Mouse (Mus musculus): Measurements from ENCODE around the gene Stk32c. TPM values are rescaled to one million over a fixed set of nuclear protein-coding genes. Genes with fewer than 3 reads are reported as not detected.

Stk32c gene
- total and polyA plus RNA-seq, 3 experiments, result 0.21 TPM; not detected in 2

GRCm38 (mm10) chr7:139087801-139088200 lies 125.3 kb downstream of the Stk32c start:
- H3K9me3 ChIP-seq (replicated peaks; ENCODE audit: insufficient read depth, low read length), result no peaks in the 10 kb centered on the region
- DNase-seq (ENCODE audit: low read depth, low spot score), result no peak
- TF ChIP-seq NRF1 (IDR thresholded peaks at IDR 0.05; ENCODE audit: insufficient read depth, low read depth, low read length, poor library complexity, severe bottlenecking) (no peak), MYB (IDR thresholded peaks at IDR 0.05; ENCODE audit: low read depth, low read length) (no peak), MYC (IDR thresholded peaks at IDR 0.05; ENCODE audit: low read depth, low read length) (no peak), SMC3 (IDR thresholded peaks at IDR 0.05; ENCODE audit: low read depth, low read length) (no peak), E2F4 (IDR thresholded peaks at IDR 0.05; ENCODE audit: borderline replicate concordance, low read depth, low read length) (no peak), CHD2 (IDR thresholded peaks at IDR 0.05; ENCODE audit: low read length) (no peak), USF1 (IDR thresholded peaks at IDR 0.05; ENCODE audit: low read depth, low read length) (no peak)
- H3K27me3 ChIP-seq (ENCODE audit: control insufficient read depth in 1 of 2, insufficient read depth in 2 of 2, low read length in 2 of 2), result no peaks in the 10 kb centered on the region
- no peaks in the 10 kb centered on the region for H3K4me1 ChIP-seq (ENCODE audit: control insufficient read depth in 1 of 2, insufficient read depth in 2 of 2, low read length in 2 of 2)
- no peak overlapping the region for H3K4me3 ChIP-seq (ENCODE audit: control insufficient read depth in 1 of 2, insufficient read depth in 1 of 2, low read depth in 2 of 2, low read length in 2 of 2)
- no peaks in the 10 kb centered on the region for H3K36me3 ChIP-seq (ENCODE audit: control insufficient read depth in 1 of 2, insufficient read depth in 2 of 2, low read length in 2 of 2)
- no peak overlapping the region for H3K9ac ChIP-seq (ENCODE audit: control insufficient read depth, low read depth, low read length, poor library complexity, severe bottlenecking)
- H3K27ac ChIP-seq (ENCODE audit: control insufficient read depth, low read depth, low read length), result no peak overlapping the region
- H3K79me2 ChIP-seq (ENCODE audit: control insufficient read depth, insufficient read depth, low read length, poor library complexity), result no peaks in the 10 kb centered on the region

GRCm38 (mm10) chr7:139086195-139087158 lies 126.6 kb downstream of the Stk32c start:
- Histone ChIP-seq H3K36me3 (ENCODE audit: control insufficient read depth in 1 of 2, insufficient read depth in 2 of 2, low read length in 2 of 2) (no peaks in the 10 kb centered on the region), H3K4me1 (ENCODE audit: control insufficient read depth in 1 of 2, insufficient read depth in 2 of 2, low read length in 2 of 2) (no peaks in the 10 kb centered on the region), H3K27me3 (ENCODE audit: control insufficient read depth in 1 of 2, insufficient read depth in 2 of 2, low read length in 2 of 2) (no peaks in the 10 kb centered on the region), H3K9ac (ENCODE audit: control insufficient read depth, low read depth, low read length, poor library complexity, severe bottlenecking) (no peak overlapping the region), H3K9me3 (replicated peaks; ENCODE audit: insufficient read depth, low read length) (no peaks in the 10 kb centered on the region), H3K79me2 (ENCODE audit: control insufficient read depth, insufficient read depth, low read length, poor library complexity) (no peaks in the 10 kb centered on the region), H3K4me3 (ENCODE audit: control insufficient read depth in 1 of 2, insufficient read depth in 1 of 2, low read depth in 2 of 2, low read length in 2 of 2) (no peak overlapping the region), H3K27ac (ENCODE audit: control insufficient read depth, low read depth, low read length) (no peak overlapping the region)
- no peak for TF ChIP-seq UBTF (IDR thresholded peaks at IDR 0.05; ENCODE audit: borderline replicate concordance, insufficient read depth, low read depth, low read length)
- TF ChIP-seq CTCF (IDR thresholded peaks at IDR 0.05 in 2 of 3, conservative IDR thresholded peaks at IDR 0.05 in 1 of 3; ENCODE audit: control insufficient read depth in 1 of 3, insufficient read depth in 1 of 3, low read depth in 2 of 3, low read length in 3 of 3, poor library complexity in 1 of 3, severe bottlenecking in 1 of 3), result no peak
- TF ChIP-seq BHLHE40 (IDR thresholded peaks at IDR 0.05; ENCODE audit: borderline replicate concordance, low read depth, low read length), result no peak
- TF ChIP-seq MEF2A (IDR thresholded peaks at IDR 0.05; ENCODE audit: extremely low read depth, insufficient replicate concordance, low read depth, low read length, poor library complexity, severe bottlenecking), result no peak
- TF ChIP-seq GATA1 (IDR thresholded peaks at IDR 0.05; ENCODE audit: low read depth, low read length), result no peak
- no peak for TF ChIP-seq JUND (IDR thresholded peaks at IDR 0.05; ENCODE audit: low read depth, low read length)
- TF ChIP-seq TBP (IDR thresholded peaks at IDR 0.05; ENCODE audit: low read depth, low read length), result no peak
- no peak for TF ChIP-seq POLR2AphosphoS2 (IDR thresholded peaks at IDR 0.05; ENCODE audit: low read length)
- no peak for TF ChIP-seq MAZ (IDR thresholded peaks at IDR 0.05; ENCODE audit: low read depth, low read length)
- TF ChIP-seq KAT2A (conservative IDR thresholded peaks at IDR 0.05; ENCODE audit: low read depth, low read length), result no peak
- no peak for TF ChIP-seq NRF1 (IDR thresholded peaks at IDR 0.05; ENCODE audit: insufficient read depth, low read depth, low read length, poor library complexity, severe bottlenecking)
- no peak for TF ChIP-seq MYC (IDR thresholded peaks at IDR 0.05; ENCODE audit: low read depth, low read length)
- no peak for TF ChIP-seq MYB (IDR thresholded peaks at IDR 0.05; ENCODE audit: low read depth, low read length)
- TF ChIP-seq EP300 (IDR thresholded peaks at IDR 0.05; ENCODE audit: low read depth in 1 of 2, low read length in 2 of 2), result no peak
- no peak for TF ChIP-seq GABPA (IDR thresholded peaks at IDR 0.05; ENCODE audit: low read depth, low read length)
- TF ChIP-seq MAFK (IDR thresholded peaks at IDR 0.05; ENCODE audit: borderline replicate concordance, low read depth, low read length), result no peak
- no peak for DNase-seq (ENCODE audit: low read depth, low spot score)

Data from MEL (cell line).